Mouse (Mus musculus) hindbrain, postnatal 0 days (tissue): Measurements from ENCODE around the gene Nol10. TPM values are rescaled to one million over a fixed set of nuclear protein-coding genes. Genes with fewer than 3 reads are reported as not detected.

Source experiments
- ATAC-seq: fragments of 200-750 bp; cut with Nextera tagmentation; 2 replicates; pipeline ENCODE4 v1.8.0; 2017; ENCODE audit warnings: mild to moderate bottlenecking, moderate TSS enrichment, moderate library complexity
- DNase-seq: peaks from one replicate; pipeline ENCODE4 v3.0.0-alpha.2; 2015; ENCODE audit warnings: low spot score
- H3K27ac ChIP-seq: fragments of 300-500 bp; sonication (generic); 2 replicates; pipeline ENCODE4 v1.5.1; 2014; ENCODE audit warnings: mild to moderate bottlenecking
- H3K27me3 ChIP-seq: fragments of 300-500 bp; sonication (generic); 2 replicates; pipeline ENCODE4 v1.6.1; 2014; ENCODE audit warnings: low read length, mixed read lengths; ENCODE audit not compliant: insufficient read depth
- H3K36me3 ChIP-seq: fragments of 300-500 bp; sonication (generic); 2 replicates; pipeline ENCODE4 v1.6.1; 2014; ENCODE audit warnings: low read length, mixed read lengths; ENCODE audit not compliant: insufficient read depth
- H3K4me1 ChIP-seq: fragments of 300-500 bp; sonication (generic); 2 replicates; pipeline ENCODE4 v1.6.1; 2014; ENCODE audit warnings: antibody characterized with exemption, low read length, mixed read lengths; ENCODE audit not compliant: insufficient read depth
- H3K4me2 ChIP-seq: fragments of 300-500 bp; sonication (generic); 2 replicates; pipeline ENCODE4 v1.6.1; 2014; ENCODE audit warnings: low read depth, mild to moderate bottlenecking, low read length, moderate library complexity, mixed read lengths
- H3K4me3 ChIP-seq: fragments of 300-500 bp; sonication (generic); 2 replicates; pipeline ENCODE4 v1.5.1; 2014; ENCODE audit warnings: low read length
- H3K9ac ChIP-seq: fragments of 300-500 bp; sonication (generic); replicated peaks from 2 replicates; pipeline ENCODE4 v1.6.1; 2014; ENCODE audit warnings: mild to moderate bottlenecking, low read length, moderate library complexity, mixed read lengths
- H3K9me3 ChIP-seq: fragments of 300-500 bp; sonication (generic); 2 replicates; pipeline ENCODE4 v1.6.1; 2016; ENCODE audit warnings: low read length, mixed read lengths
- CTCF ChIP-seq: IDR thresholded peaks from 2 replicates; pipeline ENCODE4 v1.5.1; 2016; ENCODE audit warnings: antibody characterized with exemption, control low read depth, low read depth
- WGBS: fragments of 180-500 bp; shearing (Covaris S2); extraction: QIAGEN DNeasy Blood & Tissue Kit; methylation state at CpG from one replicate; pipeline ENCODE4 v1.1.7; 2014; 5-methylcytosine and 5-hydroxymethylcytosine counted together
- polyA plus RNA-seq: library from polyadenylated mRNA; unstranded; fragments of >200 nt; fragmentation: Nextera tagmentation; extraction: Ambion mirVana; gene quantifications from 2 replicates; pipeline ENCODE4 v1.2.1, GENCODE M21; 2015
- total RNA-seq: library from RNA; depleted of rRNA; stranded (reverse); fragments of >200 nt; gene quantifications from 2 replicates; pipeline ENCODE4 v1.2.3, GENCODE M21; 2014

Gene Nol10
- total and polyA plus RNA-seq, 2 experiments from 2014 or later: 7.1 to 12.0 TPM

GRCm38 (mm10) chr12:17360104-17360503, 11.8 kb downstream of the Nol10 start:
- no peaks in the 10 kb centered on the region for H3K27me3 ChIP-seq
- H3K27ac ChIP-seq: peak overlapping the region; percentile 16; the same call in 1 of the 2 replicates
- H3K4me3 ChIP-seq: no peak overlapping the region
- H3K36me3 ChIP-seq: peaks cover 55% of the 10 kb centered on the region
- H3K4me2 ChIP-seq: no peak overlapping the region
- peak; percentile 38; the same call in 1 of the 2 replicates for ATAC-seq
- DNase-seq: no peak
- no peaks in the 10 kb centered on the region for H3K9me3 ChIP-seq
- H3K9ac ChIP-seq: no peak overlapping the region
- WGBS: 48% methylated on average over 9 of the region's 9 CpGs
- no peak for TF ChIP-seq CTCF
- H3K4me1 ChIP-seq: no peaks in the 10 kb centered on the region

DNA sequence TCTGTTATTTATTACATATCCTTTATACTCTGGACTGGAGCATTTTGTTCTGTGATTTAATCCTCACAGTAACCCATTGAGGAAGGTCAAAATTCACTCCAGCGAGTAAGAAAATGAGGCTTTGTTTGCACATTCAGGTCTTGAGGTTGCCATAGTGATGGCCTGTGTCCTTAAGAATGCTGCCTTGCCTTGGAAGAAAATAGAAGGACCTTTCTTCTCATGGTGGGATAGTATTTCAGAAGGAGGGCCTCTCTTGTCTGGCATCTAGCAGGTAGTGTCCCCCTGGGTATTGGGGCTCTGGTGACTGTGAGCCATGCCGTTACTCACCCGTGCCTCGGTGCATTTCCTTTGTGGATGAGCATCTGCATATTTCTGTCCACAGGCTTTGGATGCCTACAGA, 12.4 kb downstream of the Nol10 start:
- WGBS: 14% methylated on average over 4 of the region's 4 CpGs
- TF ChIP-seq CTCF: no peak
- peaks cover 54% of the 10 kb centered on the region for H3K36me3 ChIP-seq
- H3K9ac ChIP-seq: no peak overlapping the region
- no peak for ATAC-seq
- no peaks in the 10 kb centered on the region for H3K4me1 ChIP-seq
- no peak overlapping the region for H3K4me3 ChIP-seq
- H3K27me3 ChIP-seq: no peaks in the 10 kb centered on the region
- H3K4me2 ChIP-seq: no peak overlapping the region
- no peak overlapping the region for H3K27ac ChIP-seq
- no peaks in the 10 kb centered on the region for H3K9me3 ChIP-seq
- no peak for DNase-seq

GRCm38 (mm10) chr12:17362316-17362715, 14.1 kb downstream of the Nol10 start:
- Histone ChIP-seq H3K9me3 (no peaks in the 10 kb centered on the region), H3K4me1 (no peaks in the 10 kb centered on the region), H3K27me3 (no peaks in the 10 kb centered on the region), H3K4me2 (no peak overlapping the region), H3K27ac (no peak overlapping the region), H3K36me3 (peaks cover 53% of the 10 kb centered on the region), H3K9ac (no peak overlapping the region), H3K4me3 (no peak overlapping the region)
- ATAC-seq (no peak), DNase-seq (no peak)
- 94% methylated on average over 5 of the region's 5 CpGs for WGBS
- TF ChIP-seq CTCF: no peak

- Histone ChIP-seq H3K27ac (no peak overlapping the region), H3K36me3 (peaks cover 43% of the 10 kb centered on the region), H3K4me3 (no peak overlapping the region), H3K4me1 (no peaks in the 10 kb centered on the region), H3K4me2 (no peak overlapping the region), H3K9ac (no peak overlapping the region), H3K9me3 (no peaks in the 10 kb centered on the region), H3K27me3 (no peaks in the 10 kb centered on the region)
- ATAC-seq (peak; percentile 93), DNase-seq (peak; percentile 59)
- TF ChIP-seq CTCF: peak; percentile 84
- WGBS: 62% methylated on average over 5 of the region's 5 CpGs
Observed at GRCm38 (mm10) chr12:17366981-17367380, 18.7 kb downstream of the Nol10 start.

DNA sequence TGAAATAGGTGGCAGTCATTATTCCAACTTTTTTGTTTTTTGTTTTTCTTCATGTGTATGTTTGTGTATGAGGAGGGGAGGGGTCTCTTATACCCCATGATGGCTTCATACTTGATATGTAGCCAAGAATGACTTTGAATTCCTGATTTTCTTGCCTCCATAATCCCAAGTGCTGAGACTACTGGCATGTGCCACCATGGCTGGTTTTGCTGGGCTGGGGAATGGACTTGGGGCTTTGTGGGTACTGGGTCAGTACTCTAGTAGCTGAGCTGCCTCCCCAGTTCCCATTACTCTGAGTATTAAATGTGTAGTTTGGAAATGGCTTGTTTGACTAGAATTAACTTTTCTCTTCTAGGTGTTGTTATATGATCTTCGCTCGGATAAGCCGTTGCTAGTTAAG, 20.9 kb downstream of the Nol10 start:
- no peak for DNase-seq
- ATAC-seq: no peak
- whole genome bisulfite sequencing: 97% methylated on average over 3 of the region's 3 CpGs
- no peaks in the 10 kb centered on the region for H3K27me3 ChIP-seq
- peaks cover 39% of the 10 kb centered on the region for H3K36me3 ChIP-seq
- H3K4me3 ChIP-seq: no peak overlapping the region
- H3K27ac ChIP-seq: no peak overlapping the region
- TF ChIP-seq CTCF: no peak
- no peak overlapping the region for H3K4me2 ChIP-seq
- H3K9ac ChIP-seq: no peak overlapping the region
- no peaks in the 10 kb centered on the region for H3K4me1 ChIP-seq
- no peaks in the 10 kb centered on the region for H3K9me3 ChIP-seq

GRCm38 (mm10) chr12:17369551-17370325, 21.5 kb downstream of the Nol10 start:
- Histone ChIP-seq H3K4me3 (no peak overlapping the region), H3K4me1 (no peaks in the 10 kb centered on the region), H3K4me2 (no peak overlapping the region), H3K27ac (no peak overlapping the region), H3K36me3 (peaks cover 40% of the 10 kb centered on the region), H3K27me3 (no peaks in the 10 kb centered on the region), H3K9me3 (no peaks in the 10 kb centered on the region), H3K9ac (no peak overlapping the region)
- 94% methylated on average over 7 of the region's 7 CpGs for WGBS
- TF ChIP-seq CTCF: no peak
- ATAC-seq: no peak
- DNase-seq: no peak

DNA sequence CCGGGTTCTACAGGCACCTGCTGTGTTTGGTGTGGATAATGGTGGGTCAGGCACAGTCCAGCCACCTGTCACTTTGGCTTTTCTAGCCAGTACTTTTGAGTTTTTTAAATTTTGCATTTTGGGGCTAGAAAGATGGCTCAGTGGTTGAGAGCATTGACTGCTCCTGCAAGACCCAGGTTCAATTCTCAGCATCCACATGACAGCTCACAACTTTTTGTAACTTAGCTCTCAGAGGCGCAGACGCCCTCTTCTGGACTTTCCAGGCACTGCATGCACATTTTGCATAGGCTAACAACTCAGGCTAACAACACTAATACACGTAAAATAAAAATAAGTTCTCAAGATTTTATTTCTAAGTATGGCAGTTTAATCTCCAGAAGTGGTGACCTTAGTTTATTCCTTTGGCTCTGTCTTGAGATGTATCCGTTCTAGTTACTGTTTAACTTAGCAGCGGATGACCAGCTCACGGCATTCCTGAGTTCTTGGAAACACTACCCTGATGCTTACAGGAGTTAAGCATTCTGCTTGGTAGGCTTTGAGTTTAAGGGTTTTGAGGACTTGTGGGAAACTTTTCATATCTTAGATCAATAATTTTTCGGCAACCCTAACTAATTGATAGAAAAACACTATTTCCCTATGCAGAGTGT, 23.5 kb downstream of the Nol10 start:
- Histone ChIP-seq H3K36me3 (peaks cover 53% of the 10 kb centered on the region), H3K4me2 (no peak overlapping the region), H3K9me3 (no peaks in the 10 kb centered on the region), H3K4me3 (no peak overlapping the region), H3K27ac (no peak overlapping the region), H3K27me3 (no peaks in the 10 kb centered on the region), H3K4me1 (no peaks in the 10 kb centered on the region), H3K9ac (no peak overlapping the region)
- 89% methylated on average over 8 of the region's 8 CpGs for WGBS
- peak; percentile 45 for TF ChIP-seq CTCF
- DNase-seq (no peak), ATAC-seq (no peak)
